Mouse (Mus musculus) ES-CJ7 (cell line): ENCODE data around the gene Pfn1.
A peak's percentile ranks its signal among the peaks of the same experiment; 100 is the strongest.

ENCODE experiments used
- DNase-seq: peaks from one replicate; pipeline ENCODE4 v3.0.0; 2011; ENCODE audit warnings: low read depth, low spot score

Gene Pfn1

GRCm38 (mm10) chr11:70654923-70655570 is 603 bp upstream of the Pfn1 start:
- DNase-seq, result peak; percentile 79

DNA sequence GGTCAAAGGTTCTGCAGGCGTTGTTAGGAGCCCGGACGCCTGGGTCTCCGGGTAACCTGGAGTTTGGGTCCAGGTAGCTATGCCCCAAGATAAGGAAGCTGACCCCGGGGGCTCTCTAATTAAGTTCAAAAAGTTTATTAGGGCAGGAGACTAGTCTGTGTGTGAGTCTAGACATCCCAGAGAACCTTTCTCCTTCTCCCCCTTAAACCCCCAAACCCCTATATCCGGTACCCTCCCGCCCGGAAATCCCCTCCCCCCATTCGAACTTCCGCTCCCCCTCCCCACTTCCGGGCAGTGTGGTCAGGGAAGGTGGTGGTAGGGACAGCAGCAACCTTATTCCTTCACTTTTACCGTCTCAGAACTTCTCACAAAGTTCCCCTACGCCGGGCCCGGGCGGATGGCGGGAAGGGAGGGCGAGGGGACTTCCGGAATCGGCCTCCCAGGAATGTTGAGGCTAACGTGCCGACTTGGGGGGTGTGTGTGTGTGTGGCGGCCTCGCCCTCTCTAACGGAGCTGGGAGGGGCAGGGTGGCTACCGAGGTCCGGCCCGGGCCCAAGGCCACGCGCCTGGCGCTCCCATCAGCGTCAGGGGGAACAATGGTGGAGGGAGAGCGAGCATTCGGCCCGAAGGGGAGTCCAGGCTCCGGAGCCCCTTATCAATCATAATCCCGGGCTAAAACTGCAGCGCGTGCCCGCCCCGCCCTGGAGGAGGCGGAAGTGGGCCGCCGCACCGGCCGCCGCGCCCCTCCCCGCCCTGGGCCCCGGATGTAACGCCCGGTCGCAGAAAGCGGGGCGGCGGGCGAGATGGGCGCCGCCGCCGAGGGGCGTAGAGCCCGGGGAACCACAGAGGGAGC is 873 bp downstream of the Pfn1 start:
- DNase-seq, result peak; percentile 70

GRCm38 (mm10) chr11:70652884-70653344 is 1.5 kb downstream of the Pfn1 start:
- DNase-seq, result no peak

DNA sequence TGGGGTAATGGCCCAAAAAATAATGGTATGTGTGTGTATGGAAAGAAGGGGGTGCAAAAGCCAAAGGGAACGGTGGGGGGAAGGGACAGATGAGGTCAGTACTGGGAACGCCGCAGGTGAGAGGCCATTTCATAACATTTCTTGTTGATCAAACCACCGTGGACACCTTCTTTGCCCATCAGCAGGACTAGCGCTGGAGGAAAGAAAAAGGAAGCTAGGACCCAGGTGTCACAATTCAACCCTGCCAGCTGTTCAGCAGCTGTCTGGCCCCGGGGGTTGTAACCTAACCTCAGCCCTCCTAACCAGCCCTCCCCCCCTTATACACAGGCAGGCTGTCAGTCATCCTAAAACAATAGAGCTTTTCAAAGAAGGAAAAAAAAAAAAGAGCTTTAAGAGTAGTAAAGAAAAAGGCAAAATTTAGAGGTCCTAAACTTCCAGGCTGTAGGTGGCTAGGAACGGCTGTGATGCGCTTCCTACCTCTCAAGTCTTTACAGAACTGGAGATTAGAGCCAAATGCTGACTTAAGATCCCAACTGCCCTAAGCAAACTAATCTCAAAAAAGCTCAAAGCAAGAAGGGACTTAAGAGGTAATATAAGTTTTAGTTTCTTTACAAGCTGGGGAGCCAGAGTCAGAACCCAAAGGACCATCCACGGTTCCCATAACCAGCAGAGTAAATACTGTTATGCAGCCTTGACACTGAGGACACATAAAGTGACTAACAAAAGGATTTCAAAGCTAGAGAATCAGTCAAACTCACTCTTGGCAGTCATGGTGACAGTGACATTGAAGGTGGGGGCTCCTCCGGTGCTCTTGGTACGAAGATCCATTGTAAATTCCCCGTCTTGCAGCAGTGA is 2.2 kb downstream of the Pfn1 start:
- DNase-seq, result no peak

- no peak for DNase-seq
Observed at GRCm38 (mm10) chr11:70651391-70651790, 3.1 kb downstream of the Pfn1 start.

DNA sequence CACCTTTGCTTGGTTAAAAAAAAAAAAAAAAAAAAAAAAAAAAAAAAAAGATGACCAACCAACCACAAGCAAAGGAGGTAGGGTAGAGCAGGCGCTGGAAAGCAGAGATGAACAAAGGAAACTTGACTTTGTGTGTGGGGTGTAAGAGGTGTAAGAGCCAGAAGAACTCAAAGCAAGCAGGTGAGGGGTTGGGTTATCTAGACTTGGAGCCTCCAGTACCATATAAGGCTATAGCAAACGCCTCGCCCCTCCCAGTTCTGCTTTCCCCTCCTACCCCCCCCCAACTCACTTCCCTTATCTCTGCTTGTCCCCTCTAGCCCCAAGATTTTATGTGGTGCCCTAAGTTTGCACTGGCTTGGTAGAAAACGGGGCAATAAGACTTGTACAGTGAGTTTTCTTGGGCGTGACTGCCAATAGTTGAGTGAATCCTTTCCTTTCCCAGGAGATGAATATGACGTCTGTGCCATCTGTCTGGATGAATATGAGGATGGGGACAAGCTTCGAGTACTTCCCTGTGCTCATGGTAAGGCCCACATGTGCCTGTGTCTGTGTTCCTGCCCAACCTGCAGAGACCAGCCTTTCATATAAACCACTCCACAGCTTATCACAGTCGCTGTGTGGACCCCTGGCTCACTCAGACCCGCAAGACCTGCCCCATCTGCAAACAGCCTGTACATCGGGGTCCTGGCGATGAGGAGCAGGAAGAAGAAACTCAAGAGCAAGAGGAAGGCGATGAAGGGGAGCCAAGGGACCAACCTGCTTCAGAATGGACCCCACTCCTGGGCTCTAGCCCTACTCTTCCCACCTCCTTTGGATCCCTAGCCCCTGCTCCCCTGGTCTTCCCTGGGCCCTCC is 3.9 kb downstream of the Pfn1 start:
- DNase-seq, result peak; percentile 42

- no peak for DNase-seq
Observed at GRCm38 (mm10) chr11:70649185-70649734, 5.2 kb downstream of the Pfn1 start.

GRCm38 (mm10) chr11:70648512-70648911 is 5.9 kb downstream of the Pfn1 start:
- DNase-seq, result no peak

GRCm38 (mm10) chr11:70647716-70648420 is 6.6 kb downstream of the Pfn1 start:
- no peak for DNase-seq

DNA sequence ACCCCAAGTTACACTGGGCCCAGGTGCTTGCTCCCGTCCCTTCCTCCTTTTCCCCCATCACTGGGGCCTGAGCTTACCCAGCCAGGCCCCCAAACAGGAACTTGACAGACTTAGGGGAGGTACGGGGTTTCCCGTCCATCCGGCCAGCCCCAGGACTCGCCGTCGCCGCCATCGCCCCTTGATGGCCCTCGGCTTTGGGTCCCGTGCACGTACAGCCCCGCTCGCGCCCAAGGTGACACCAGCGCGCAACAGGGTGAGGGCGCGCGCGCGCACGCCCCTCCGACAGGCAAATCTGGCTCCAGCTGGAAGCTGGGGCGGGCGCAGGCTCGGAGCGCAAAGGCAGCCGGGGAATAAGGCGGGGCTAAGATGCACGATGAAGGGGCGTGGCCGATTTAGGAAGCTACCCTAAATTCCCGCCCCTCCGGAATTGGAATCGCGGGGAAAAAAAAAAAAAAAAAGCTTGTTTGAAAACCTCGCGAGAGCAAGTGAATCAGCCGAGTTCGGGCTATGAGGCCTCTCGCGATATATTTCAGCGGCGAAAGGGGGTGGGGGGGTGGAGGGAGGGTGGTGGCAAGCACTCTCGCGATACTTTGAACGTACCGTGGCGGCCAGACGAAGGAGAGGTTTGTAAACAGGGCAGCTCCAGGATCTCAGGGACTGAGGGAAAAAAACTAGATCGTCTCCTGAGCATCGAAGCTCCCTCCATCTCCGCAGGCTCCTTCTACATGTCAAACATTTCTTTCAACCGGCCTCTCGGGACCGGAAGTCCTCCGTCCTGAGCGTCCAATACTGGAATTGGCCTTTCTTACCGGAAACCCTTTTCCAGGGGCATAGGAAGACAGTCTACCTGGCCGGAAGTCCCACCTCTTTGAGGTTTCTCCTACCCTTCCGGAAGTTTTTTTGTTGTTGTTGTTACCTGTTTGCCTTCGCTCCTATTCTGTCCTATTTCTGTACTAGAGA is 7.5 kb downstream of the Pfn1 start, which contains the start of the genes Rnf167 and Slc25a11:
Gene Rnf167, plus strand, starts transcription at position 545 of the 960 bp plus-strand sequence.
Gene Slc25a11, minus strand, starts transcription at position 789 of the 960 bp plus-strand sequence.
- peak; percentile 99 for DNase-seq

GRCm38 (mm10) chr11:70646259-70646555 is 8.2 kb downstream of the Pfn1 start:
- no peak for DNase-seq

GRCm38 (mm10) chr11:70645461-70646258 is 8.8 kb downstream of the Pfn1 start:
- no peak for DNase-seq

- no peak for DNase-seq
Observed at GRCm38 (mm10) chr11:70644564-70645103, 9.8 kb downstream of the Pfn1 start.

DNA sequence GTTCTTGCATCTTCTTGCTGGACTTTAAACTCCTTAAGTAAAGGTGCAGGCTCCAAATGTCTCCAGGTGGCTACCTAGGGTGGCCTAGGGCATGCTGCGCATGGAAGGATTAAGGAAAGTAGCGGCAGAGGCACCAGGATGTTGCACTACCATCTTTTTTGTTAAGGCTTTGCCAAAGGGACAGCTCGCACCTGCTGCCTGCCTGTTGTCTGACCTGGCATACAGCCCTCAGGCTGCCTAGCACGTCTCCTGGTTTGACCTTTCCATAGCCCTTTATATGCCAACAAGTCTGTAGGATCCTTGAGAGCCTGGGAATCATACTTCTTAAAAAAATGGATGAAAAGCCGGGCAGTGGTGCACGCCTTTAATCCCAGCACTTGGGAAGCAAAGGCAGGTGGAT is 11.4 kb downstream of the Pfn1 start:
- no peak for DNase-seq

GRCm38 (mm10) chr11:70641241-70641640 is 13.2 kb downstream of the Pfn1 start:
- DNase-seq, result no peak

DNA sequence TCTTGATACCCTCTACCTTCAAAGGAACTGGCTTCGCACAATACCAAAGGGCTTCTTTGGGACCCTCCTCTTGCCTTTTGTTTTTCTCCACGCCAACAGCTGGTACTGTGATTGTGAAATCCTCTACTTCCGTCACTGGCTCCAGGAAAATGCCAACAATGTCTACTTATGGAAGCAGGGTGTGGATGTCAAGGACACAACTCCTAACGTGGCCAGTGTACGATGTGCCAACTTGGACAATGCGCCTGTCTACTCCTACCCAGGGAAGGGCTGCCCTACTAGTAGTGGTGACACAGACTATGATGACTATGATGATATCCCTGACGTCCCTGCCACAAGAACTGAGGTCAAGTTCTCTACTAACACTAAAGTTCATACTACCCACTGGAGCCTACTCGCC is 14.5 kb downstream of the Pfn1 start:
- no peak for DNase-seq

GRCm38 (mm10) chr11:70638714-70639278 is 15.6 kb downstream of the Pfn1 start, which contains the start of gene Gp1ba:
TSS of gene Gp1ba (plus strand) at chr11:70639122.
- DNase-seq, result no peak
